Mouse (Mus musculus): ENCODE results near the gene E130114P18Rik. TPM values are rescaled to one million over a fixed set of nuclear protein-coding genes. Genes with fewer than 3 reads are reported as not detected.
A peak's percentile ranks its signal among the peaks of the same experiment; 100 is the strongest.

Gene E130114P18Rik
- polyA plus RNA-seq, 1 experiment from 2014 or later = 11.0 TPM

GRCm38 (mm10) chr4:97607169-97607568, 170.7 kb downstream of the E130114P18Rik start:
- 43% methylated on average over 1 of the region's 1 CpGs for WGBS
- Histone ChIP-seq H3K36me3 (no peaks in the 10 kb centered on the region), H3K27ac (no peak overlapping the region), H3K4me1 (peaks cover 44% of the 10 kb centered on the region), H3K9me3 (replicated peaks) (no peaks in the 10 kb centered on the region), H3K27me3 (ENCODE audit: low read depth, poor library complexity, severe bottlenecking) (no peaks in the 10 kb centered on the region; the same call in 1 of the 2 replicates), H3K4me3 (no peak overlapping the region)
- no peak for DNase-seq (ENCODE audit: low spot score)

DNA sequence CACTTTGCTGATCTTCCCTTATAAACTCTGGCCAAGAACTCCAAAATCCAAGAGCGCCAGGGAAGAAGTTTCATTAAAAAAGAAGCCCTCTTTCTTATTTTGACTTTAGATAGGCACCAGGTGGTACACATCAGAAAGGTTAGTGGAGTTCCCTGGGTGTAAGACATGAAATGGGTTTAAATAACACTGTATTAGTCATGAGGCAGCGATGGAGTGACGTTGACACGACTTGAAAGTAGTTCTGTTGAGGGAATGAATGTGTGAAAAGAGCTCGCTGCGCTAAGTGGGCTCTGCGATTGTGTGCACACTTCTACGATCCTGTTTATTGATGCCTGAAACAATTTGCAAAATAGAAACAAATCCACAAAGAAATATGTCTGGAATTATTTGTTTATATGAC, 171.4 kb downstream of the E130114P18Rik start:
- Histone ChIP-seq H3K4me1 (peaks cover 48% of the 10 kb centered on the region), H3K27me3 (ENCODE audit: low read depth, poor library complexity, severe bottlenecking) (no peaks in the 10 kb centered on the region; the same call in 1 of the 2 replicates), H3K4me3 (no peak overlapping the region), H3K27ac (no peak overlapping the region), H3K9me3 (replicated peaks) (no peaks in the 10 kb centered on the region), H3K36me3 (no peaks in the 10 kb centered on the region)
- DNase-seq (ENCODE audit: low spot score) = no peak
- WGBS = 89% methylated on average over 8 of the region's 8 CpGs

- Histone ChIP-seq H3K4me3 (no peak overlapping the region), H3K27ac (no peak overlapping the region), H3K27me3 (ENCODE audit: low read depth, poor library complexity, severe bottlenecking) (peaks cover 6% of the 10 kb centered on the region; the same call in 1 of the 2 replicates), H3K9me3 (replicated peaks) (no peaks in the 10 kb centered on the region), H3K4me1 (peaks cover 28% of the 10 kb centered on the region), H3K36me3 (no peaks in the 10 kb centered on the region)
- 69% methylated on average over 4 of the region's 4 CpGs for WGBS
- DNase-seq (ENCODE audit: low spot score) = no peak
These were observed 175.3 kb downstream of the E130114P18Rik start for GRCm38 (mm10) chr4:97602579-97602978.

DNA sequence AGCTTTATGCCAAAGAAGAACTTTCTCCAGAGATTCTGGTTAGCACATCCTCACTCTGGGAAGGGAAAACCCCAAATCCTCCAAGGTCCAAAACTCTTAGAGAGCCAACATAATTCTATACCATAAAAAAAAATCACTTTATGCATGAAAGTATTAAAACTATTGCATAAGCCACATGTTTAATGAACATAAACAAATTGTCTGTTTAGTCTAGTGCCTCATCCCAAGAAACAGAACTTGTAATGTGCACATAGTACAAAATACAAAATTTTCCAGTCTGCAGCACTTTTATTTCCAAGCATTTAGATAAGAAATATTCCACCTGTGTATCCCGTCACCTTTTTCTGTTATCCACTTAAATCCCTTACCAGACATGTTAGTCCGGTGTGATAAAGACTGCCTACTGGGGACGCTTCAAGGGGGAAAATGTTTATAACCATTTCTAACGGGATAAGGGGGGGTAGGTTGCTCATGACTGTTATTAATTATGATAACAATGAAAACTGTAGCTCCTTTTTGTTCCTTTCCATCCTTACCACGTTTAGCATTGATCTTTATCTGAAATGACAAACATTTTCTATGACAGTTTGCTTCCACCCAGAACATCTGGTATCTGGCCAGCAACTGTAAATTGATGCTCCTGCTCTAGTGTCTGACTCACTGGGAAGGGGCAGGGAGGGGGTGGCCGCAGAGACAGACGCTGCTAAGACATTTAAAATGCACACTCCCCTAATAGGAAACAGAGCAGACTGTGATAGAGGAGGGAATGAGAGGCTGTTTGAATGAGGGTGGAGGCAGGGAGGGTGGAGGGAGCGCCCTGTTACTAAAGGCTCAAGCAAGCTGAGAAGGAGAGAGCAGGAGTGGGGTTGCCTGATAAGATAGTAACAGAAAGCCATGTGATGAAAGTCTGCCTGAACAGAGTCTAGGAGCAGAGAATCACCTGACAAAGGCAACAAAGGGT, 176.7 kb downstream of the E130114P18Rik start:
- H3K9me3 ChIP-seq (replicated peaks) = no peaks in the 10 kb centered on the region
- peaks cover 6% of the 10 kb centered on the region; the same call in 1 of the 2 replicates for H3K27me3 ChIP-seq (ENCODE audit: low read depth, poor library complexity, severe bottlenecking)
- H3K4me1 ChIP-seq = peaks cover 21% of the 10 kb centered on the region
- no peak for DNase-seq (ENCODE audit: low spot score)
- WGBS = 13% methylated on average over 8 of the region's 8 CpGs
- H3K27ac ChIP-seq = peak overlapping the region; percentile 56
- no peaks in the 10 kb centered on the region for H3K36me3 ChIP-seq
- H3K4me3 ChIP-seq = no peak overlapping the region

GRCm38 (mm10) chr4:97597443-97597842, 180.4 kb downstream of the E130114P18Rik start:
- peaks cover 47% of the 10 kb centered on the region for H3K4me1 ChIP-seq
- H3K36me3 ChIP-seq = no peaks in the 10 kb centered on the region
- 95% methylated on average over 1 of the region's 1 CpGs for whole genome bisulfite sequencing
- DNase-seq (ENCODE audit: low spot score) = no peak
- no peak overlapping the region for H3K27ac ChIP-seq
- no peak overlapping the region for H3K4me3 ChIP-seq
- no peaks in the 10 kb centered on the region for H3K9me3 ChIP-seq (replicated peaks)
- peaks cover 9% of the 10 kb centered on the region; the same call in 1 of the 2 replicates for H3K27me3 ChIP-seq (ENCODE audit: low read depth, poor library complexity, severe bottlenecking)

- DNase-seq (ENCODE audit: low spot score) = peak; percentile 30
- 54% methylated on average over 9 of the region's 9 CpGs for WGBS
These were observed 181.5 kb downstream of the E130114P18Rik start for GRCm38 (mm10) chr4:97596348-97596747.

DNA sequence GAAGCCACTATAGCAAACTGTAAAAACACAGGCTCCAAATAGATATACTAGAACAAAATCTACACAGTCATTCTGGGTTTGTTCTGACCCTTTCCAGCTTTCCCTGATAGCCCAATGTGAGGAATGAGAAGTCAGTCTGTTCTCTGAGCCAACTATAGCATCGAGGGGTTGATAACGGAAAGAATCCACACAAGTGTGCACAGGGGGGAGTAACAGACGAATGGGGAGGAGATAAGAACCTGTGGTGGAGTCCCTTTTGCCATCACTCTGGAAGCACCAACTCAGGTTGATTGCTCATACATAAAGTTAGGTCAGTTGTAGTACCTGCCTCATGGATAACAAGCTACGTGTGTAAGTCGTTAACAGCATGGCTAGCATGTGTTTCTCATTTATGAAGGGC, 184.0 kb downstream of the E130114P18Rik start:
- WGBS = 29% methylated on average over 5 of the region's 5 CpGs
- Histone ChIP-seq H3K9me3 (replicated peaks) (no peaks in the 10 kb centered on the region), H3K4me1 (peaks cover 46% of the 10 kb centered on the region), H3K27me3 (ENCODE audit: low read depth, poor library complexity, severe bottlenecking) (peaks cover 36% of the 10 kb centered on the region), H3K27ac (no peak overlapping the region), H3K36me3 (no peaks in the 10 kb centered on the region), H3K4me3 (no peak overlapping the region)
- DNase-seq (ENCODE audit: low spot score) = peak; percentile 45

More at GRCm38 (mm10) chr4:97596348-97596747, 181.5 kb downstream of the E130114P18Rik start:
- no peaks in the 10 kb centered on the region for H3K36me3 ChIP-seq
- 0 out of 2 replicates have a peak overlapping the region, but pooled peaks have one; percentile 30 for H3K27ac ChIP-seq
- no peaks in the 10 kb centered on the region for H3K9me3 ChIP-seq (replicated peaks)
- peaks cover 40% of the 10 kb centered on the region for H3K4me1 ChIP-seq
- no peak overlapping the region for H3K4me3 ChIP-seq
- peaks cover 20% of the 10 kb centered on the region; the same call in 1 of the 2 replicates for H3K27me3 ChIP-seq (ENCODE audit: low read depth, poor library complexity, severe bottlenecking)

- no peak overlapping the region for H3K27ac ChIP-seq
- WGBS = 50% methylated on average over 1 of the region's 1 CpGs
- H3K4me1 ChIP-seq = peaks cover 65% of the 10 kb centered on the region
- H3K36me3 ChIP-seq = no peaks in the 10 kb centered on the region
- peaks cover 34% of the 10 kb centered on the region for H3K27me3 ChIP-seq (ENCODE audit: low read depth, poor library complexity, severe bottlenecking)
- no peaks in the 10 kb centered on the region for H3K9me3 ChIP-seq (replicated peaks)
- H3K4me3 ChIP-seq = no peak overlapping the region
- no peak for DNase-seq (ENCODE audit: low spot score)
These were observed 188.1 kb downstream of the E130114P18Rik start for GRCm38 (mm10) chr4:97589790-97590189.

DNA sequence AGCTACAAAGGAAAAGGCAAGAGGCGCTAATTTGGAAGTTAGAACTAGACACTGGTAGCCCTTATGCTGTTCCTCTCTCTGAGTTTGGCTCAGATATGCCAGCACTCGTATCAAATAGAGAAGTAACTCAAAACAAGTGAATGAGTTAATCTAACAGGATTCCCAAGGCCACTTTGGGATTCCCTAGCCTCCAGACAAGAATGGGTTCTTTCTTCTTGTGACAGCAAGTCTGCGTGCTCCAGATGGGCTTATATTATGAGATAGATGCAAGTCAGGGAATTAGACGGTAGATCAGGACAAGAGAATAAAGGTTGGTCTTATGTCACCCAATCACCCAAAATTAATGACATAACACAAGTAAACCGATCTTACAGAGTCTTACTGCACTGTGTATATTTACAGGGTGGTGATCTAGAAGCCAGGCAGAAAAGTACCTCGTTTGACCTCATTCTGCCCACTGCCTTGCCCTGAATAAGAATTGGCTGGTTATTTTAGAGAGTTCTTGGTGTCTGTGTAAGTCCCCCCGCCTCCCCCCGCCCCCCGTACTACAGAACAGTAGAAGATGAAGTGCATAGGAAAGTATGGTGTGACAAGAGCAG, 190.4 kb downstream of the E130114P18Rik start:
- 74% methylated on average over 9 of the region's 9 CpGs for WGBS
- Histone ChIP-seq H3K9me3 (replicated peaks) (no peaks in the 10 kb centered on the region), H3K4me1 (peaks cover 67% of the 10 kb centered on the region), H3K4me3 (no peak overlapping the region), H3K36me3 (no peaks in the 10 kb centered on the region), H3K27me3 (ENCODE audit: low read depth, poor library complexity, severe bottlenecking) (peaks cover 44% of the 10 kb centered on the region), H3K27ac (peak overlapping the region; percentile 71)
- no peak for DNase-seq (ENCODE audit: low spot score)

DNA sequence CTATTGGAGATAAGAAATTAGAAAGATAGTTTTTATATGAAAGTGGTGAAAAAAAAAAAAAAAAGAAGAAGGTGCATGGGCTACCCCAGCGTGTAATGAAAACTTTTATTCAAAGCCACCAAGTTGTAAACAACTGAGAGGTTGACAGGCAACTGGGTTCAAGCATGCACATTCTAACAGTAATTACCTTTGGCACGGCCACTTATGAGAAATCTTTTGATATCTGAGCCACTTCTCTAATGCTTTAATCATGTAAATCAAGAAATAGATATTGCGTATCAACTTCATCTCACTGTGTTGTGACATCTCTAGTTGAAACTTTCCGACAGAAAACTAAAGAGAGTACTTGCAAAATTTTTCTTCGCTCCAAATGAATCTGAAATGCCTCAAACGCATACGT, 192.7 kb downstream of the E130114P18Rik start:
- H3K9me3 ChIP-seq (replicated peaks) = no peaks in the 10 kb centered on the region
- no peak for DNase-seq (ENCODE audit: low spot score)
- peak overlapping the region; percentile 36; the same call in 1 of the 2 replicates for H3K27ac ChIP-seq
- 59% methylated on average over 7 of the region's 7 CpGs for WGBS
- H3K36me3 ChIP-seq = no peaks in the 10 kb centered on the region
- peaks cover 77% of the 10 kb centered on the region for H3K4me1 ChIP-seq
- no peak overlapping the region for H3K4me3 ChIP-seq
- H3K27me3 ChIP-seq (ENCODE audit: low read depth, poor library complexity, severe bottlenecking) = peaks cover 23% of the 10 kb centered on the region; the same call in 1 of the 2 replicates

DNA sequence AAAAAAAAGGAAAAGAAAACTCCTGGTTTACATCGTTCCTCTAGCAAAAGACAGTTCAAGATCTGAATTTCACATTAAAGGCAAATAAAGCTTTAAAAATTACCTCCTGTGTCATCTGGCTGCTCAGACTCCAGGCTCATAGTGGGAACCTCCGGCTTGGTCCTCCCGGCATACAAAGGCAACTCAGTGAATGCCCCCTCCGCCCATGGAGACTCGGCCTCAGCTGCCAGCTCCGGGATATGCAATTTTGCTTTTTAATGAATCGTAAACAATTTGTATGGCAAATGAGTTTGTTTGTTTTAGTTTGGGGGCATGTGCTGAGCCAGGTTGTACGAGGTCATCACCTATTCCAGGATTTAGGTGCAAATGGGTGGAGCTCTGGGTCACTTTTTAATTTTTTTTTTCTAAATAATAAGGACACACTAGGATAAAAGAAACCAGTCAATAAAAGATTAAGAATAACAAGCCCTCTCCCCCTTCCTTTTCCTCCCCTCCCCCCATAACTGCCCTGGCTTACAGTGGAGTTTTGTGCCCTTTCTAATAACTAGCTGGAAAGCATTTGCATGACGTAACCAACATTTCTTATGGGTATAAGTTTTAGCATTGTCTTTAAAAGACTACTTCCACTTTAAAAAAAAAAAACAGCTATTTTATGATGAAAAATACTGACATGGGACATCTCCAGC, 193.3 kb downstream of the E130114P18Rik start:
- Histone ChIP-seq H3K27ac (peak overlapping the region; percentile 73), H3K36me3 (no peaks in the 10 kb centered on the region), H3K27me3 (ENCODE audit: low read depth, poor library complexity, severe bottlenecking) (peaks cover 18% of the 10 kb centered on the region; the same call in 1 of the 2 replicates), H3K9me3 (replicated peaks) (no peaks in the 10 kb centered on the region), H3K4me1 (peaks cover 75% of the 10 kb centered on the region), H3K4me3 (peak overlapping the region; percentile 21; the same call in 1 of the 2 replicates)
- 56% methylated on average over 9 of the region's 9 CpGs for WGBS
- no peak for DNase-seq (ENCODE audit: low spot score)

DNA sequence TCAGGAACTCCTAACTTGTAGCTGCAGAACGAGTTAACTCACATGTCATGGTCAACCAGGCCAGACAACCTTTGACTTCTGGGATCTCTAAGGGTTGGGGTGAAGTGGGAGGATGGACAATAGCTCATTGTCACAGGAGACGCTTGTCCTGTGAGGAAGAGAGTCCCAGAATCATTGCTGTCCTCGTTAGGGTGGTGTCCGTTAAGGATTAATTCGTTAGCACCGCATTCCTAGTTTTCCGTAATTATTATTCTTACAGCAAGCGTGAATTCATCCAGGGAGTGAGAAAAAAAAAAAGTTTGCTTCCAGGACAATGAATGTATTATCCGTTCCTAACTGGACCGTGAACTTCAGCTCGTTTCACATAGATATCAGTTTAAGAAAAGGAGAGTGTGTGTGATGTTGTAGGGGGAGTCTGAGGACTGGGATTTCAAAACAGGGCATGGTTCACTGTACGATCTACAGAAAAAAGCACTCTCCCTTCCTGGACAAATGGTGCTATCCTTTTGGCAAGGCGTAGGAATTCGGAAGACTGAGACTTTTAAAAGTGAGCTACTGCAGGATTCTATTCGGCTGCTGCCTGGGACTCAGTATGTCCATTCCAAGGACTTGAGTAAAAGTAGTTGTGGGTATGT, 195.0 kb downstream of the E130114P18Rik start:
- H3K27ac ChIP-seq = peak overlapping the region; percentile 66
- peaks cover 18% of the 10 kb centered on the region; the same call in 1 of the 2 replicates for H3K27me3 ChIP-seq (ENCODE audit: low read depth, poor library complexity, severe bottlenecking)
- no peaks in the 10 kb centered on the region for H3K9me3 ChIP-seq (replicated peaks)
- DNase-seq (ENCODE audit: low spot score) = no peak
- no peaks in the 10 kb centered on the region for H3K36me3 ChIP-seq
- WGBS = 65% methylated on average over 15 of the region's 15 CpGs
- peaks cover 80% of the 10 kb centered on the region for H3K4me1 ChIP-seq
- H3K4me3 ChIP-seq = peak overlapping the region; percentile 21; the same call in 1 of the 2 replicates
